Mouse (Mus musculus) embryonic facial prominence, embryonic 11.5 days (tissue): ENCODE results near the gene Wnt4. TPM values are rescaled to one million over a fixed set of nuclear protein-coding genes. Genes with fewer than 3 reads are reported as not detected.

Experiments
- ATAC-seq: fragments of 200-750 bp; cut with Nextera tagmentation; replicated peaks from 2 replicates; pipeline ENCODE4 v1.8.0; 2017; ENCODE audit warnings: low read depth; ENCODE audit not compliant: insufficient number of reproducible peaks, low FRiP score, low TSS enrichment
- DNase-seq: peaks from one replicate; pipeline ENCODE4 v3.0.0-alpha.2; 2015; ENCODE audit warnings: low spot score
- H3K27ac ChIP-seq: fragments of 300-500 bp; sonication (generic); replicated peaks from 2 replicates; pipeline ENCODE4 v1.5.1; 2014; ENCODE audit warnings: mild to moderate bottlenecking, low read depth, low read length, control low read depth
- H3K27me3 ChIP-seq: fragments of 300-500 bp; sonication (generic); 2 replicates; pipeline ENCODE4 v1.6.1; 2014; ENCODE audit warnings: mild to moderate bottlenecking, low read length, moderate library complexity, mixed read lengths; ENCODE audit not compliant: control insufficient read depth, insufficient read depth
- H3K36me3 ChIP-seq: fragments of 300-500 bp; sonication (generic); replicated peaks from 2 replicates; pipeline ENCODE4 v1.6.1; 2014; ENCODE audit warnings: low read depth, mild to moderate bottlenecking, low read length, moderate library complexity, mixed read lengths; ENCODE audit not compliant: control insufficient read depth, insufficient read depth
- H3K4me1 ChIP-seq: fragments of 300-500 bp; sonication (generic); 2 replicates; pipeline ENCODE4 v1.6.1; 2014; ENCODE audit warnings: low read length, mixed read lengths; ENCODE audit not compliant: control insufficient read depth, insufficient read depth
- H3K4me2 ChIP-seq: fragments of 300-500 bp; sonication (generic); 2 replicates; pipeline ENCODE4 v1.6.1; 2014; ENCODE audit warnings: low read depth, mild to moderate bottlenecking, control low read depth, low read length, moderate library complexity
- H3K4me3 ChIP-seq: fragments of 300-500 bp; sonication (generic); 2 replicates; pipeline ENCODE4 v1.5.1; 2014; ENCODE audit warnings: low read depth, low read length, control low read depth
- H3K9ac ChIP-seq: fragments of 300-500 bp; sonication (generic); replicated peaks from 2 replicates; pipeline ENCODE4 v1.6.1; 2014; ENCODE audit warnings: mild to moderate bottlenecking, control low read depth, low read length
- H3K9me3 ChIP-seq: fragments of 300-500 bp; sonication (generic); replicated peaks from 2 replicates; pipeline ENCODE4 v1.6.1; 2016; ENCODE audit warnings: mild to moderate bottlenecking, low read length, inconsistent platforms, mixed read lengths; ENCODE audit not compliant: control insufficient read depth
- WGBS: fragments of 180-500 bp; shearing (Covaris S2); extraction: QIAGEN DNeasy Blood & Tissue Kit; methylation state at CpG from one replicate; pipeline ENCODE4 v1.1.7; 2014; 5-methylcytosine and 5-hydroxymethylcytosine counted together
- polyA plus RNA-seq: library from polyadenylated mRNA; unstranded; fragments of >200 nt; fragmentation: Nextera tagmentation; extraction: Ambion mirVana; gene quantifications from 2 replicates; pipeline ENCODE4 v1.2.1, GENCODE M21; 2014

Wnt4 gene
- polyA plus RNA-seq, 1 experiment from 2014 or later = 4.3 TPM

DNA sequence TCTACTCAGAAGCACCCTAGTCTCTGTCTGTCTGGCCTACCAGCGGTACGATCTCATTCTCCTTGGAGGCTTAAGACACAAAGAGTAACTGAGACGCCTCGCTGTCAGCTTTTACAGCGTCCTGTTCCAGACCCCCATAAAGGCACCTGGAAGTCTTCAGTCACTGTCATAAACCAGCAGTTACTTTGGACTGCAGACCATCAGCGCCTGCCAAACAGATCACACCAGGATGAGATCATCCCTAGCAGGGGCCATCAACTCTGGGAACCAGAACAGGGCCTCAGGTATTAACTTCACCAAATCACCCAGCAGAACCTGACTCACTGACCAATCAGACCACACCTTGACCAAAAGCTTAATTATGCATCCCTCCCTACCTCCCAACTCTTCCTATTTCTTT, 37.3 kb downstream of the Wnt4 start:
- Histone ChIP-seq H3K27ac (no peak overlapping the region), H3K4me1 (no peaks in the 10 kb centered on the region), H3K9me3 (no peaks in the 10 kb centered on the region), H3K36me3 (no peaks in the 10 kb centered on the region), H3K4me2 (no peak overlapping the region), H3K9ac (no peak overlapping the region), H3K4me3 (no peak overlapping the region), H3K27me3 (no peaks in the 10 kb centered on the region)
- DNase-seq = no peak
- ATAC-seq = no peak
- WGBS = 64% methylated on average over 6 of the region's 6 CpGs

DNA sequence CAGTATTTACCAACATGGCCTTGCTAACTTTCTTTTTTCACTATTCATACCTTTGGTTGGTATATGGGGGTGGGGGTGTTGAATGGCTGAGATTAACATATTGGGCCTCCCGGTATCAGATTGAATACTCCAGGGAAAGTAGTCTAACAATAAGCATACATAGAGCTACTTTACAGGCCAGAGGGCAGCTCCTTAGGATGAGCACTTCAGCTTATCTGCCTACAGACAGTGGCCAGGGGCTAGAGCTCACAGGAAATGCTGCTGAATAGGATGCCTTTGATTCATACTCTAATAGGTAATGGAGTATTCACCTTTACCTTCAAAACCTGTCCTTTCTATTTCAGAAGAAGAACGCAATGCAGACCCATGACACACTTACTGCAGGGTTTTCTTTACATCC, 37.8 kb downstream of the Wnt4 start:
- no peaks in the 10 kb centered on the region for H3K27me3 ChIP-seq
- no peak overlapping the region for H3K4me2 ChIP-seq
- no peaks in the 10 kb centered on the region for H3K9me3 ChIP-seq
- no peaks in the 10 kb centered on the region for H3K4me1 ChIP-seq
- no peaks in the 10 kb centered on the region for H3K36me3 ChIP-seq
- H3K9ac ChIP-seq = no peak overlapping the region
- no peak overlapping the region for H3K27ac ChIP-seq
- 82% methylated on average over 2 of the region's 2 CpGs for WGBS
- H3K4me3 ChIP-seq = no peak overlapping the region
- no peak for DNase-seq
- no peak for ATAC-seq

DNA sequence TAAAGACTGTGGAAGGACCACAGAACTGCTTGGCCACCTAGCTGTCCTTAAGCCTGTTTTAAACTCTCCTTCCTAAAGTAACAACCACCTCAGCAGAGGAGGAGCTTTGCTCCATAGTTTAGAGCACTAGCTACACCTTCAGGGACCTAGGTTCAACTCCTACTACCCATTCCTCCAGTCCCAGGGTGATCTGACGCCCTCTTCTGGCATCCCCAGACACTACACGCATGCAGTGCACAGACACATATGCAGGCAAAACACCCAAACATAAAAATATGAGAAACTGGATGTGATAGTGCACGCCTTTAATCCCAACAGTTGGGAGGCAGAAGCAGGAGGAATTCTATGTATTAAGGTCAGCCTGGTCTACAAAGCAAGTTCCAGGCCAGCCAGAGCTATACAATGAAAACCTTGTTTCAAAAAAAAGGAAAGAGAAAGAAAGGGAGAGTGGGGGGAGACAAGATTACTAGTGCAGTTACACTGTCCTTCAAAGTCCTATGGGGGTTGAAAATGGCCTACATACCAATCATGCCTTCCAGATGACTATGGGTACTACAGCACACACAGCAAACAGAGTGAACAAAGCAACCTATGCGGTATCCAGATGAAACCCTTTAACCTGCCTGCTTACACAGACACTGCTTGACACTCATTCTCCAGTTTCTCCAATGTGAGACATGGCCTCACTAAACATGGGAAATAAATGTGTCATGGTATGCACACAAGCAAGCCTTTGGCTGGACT, 38.9 kb downstream of the Wnt4 start:
- ATAC-seq (no peak), DNase-seq (no peak)
- Histone ChIP-seq H3K9ac (no peak overlapping the region), H3K27me3 (no peaks in the 10 kb centered on the region), H3K9me3 (no peaks in the 10 kb centered on the region), H3K36me3 (no peaks in the 10 kb centered on the region), H3K4me3 (no peak overlapping the region), H3K4me1 (no peaks in the 10 kb centered on the region), H3K27ac (no peak overlapping the region), H3K4me2 (no peak overlapping the region)
- WGBS = 84% methylated on average over 4 of the region's 4 CpGs

DNA sequence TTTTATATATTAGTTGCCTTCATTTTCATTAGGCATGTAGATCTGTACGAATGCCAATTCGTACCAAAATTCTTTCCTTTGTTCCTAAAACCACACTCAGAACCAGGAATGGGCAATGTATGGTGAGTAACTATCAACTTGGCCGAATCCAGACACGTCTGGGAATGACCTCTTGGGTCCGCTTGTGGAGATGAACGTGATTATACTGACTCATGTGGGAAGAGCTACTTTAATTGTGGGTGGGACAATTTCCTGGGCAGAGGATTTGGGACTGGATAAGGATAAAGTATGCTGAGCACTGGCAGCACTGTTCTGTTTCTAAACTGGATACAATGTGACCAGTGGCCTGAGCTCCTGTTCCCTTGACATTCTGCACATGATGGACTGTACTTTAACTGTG, 47.6 kb downstream of the Wnt4 start:
- no peaks in the 10 kb centered on the region for H3K4me1 ChIP-seq
- 92% methylated on average over 6 of the region's 6 CpGs for WGBS
- H3K36me3 ChIP-seq = peaks cover 4% of the 10 kb centered on the region
- ATAC-seq = no peak
- H3K27me3 ChIP-seq = no peaks in the 10 kb centered on the region
- no peak overlapping the region for H3K9ac ChIP-seq
- H3K4me3 ChIP-seq = no peak overlapping the region
- H3K4me2 ChIP-seq = no peak overlapping the region
- no peaks in the 10 kb centered on the region for H3K9me3 ChIP-seq
- H3K27ac ChIP-seq = no peak overlapping the region
- DNase-seq = no peak

DNA sequence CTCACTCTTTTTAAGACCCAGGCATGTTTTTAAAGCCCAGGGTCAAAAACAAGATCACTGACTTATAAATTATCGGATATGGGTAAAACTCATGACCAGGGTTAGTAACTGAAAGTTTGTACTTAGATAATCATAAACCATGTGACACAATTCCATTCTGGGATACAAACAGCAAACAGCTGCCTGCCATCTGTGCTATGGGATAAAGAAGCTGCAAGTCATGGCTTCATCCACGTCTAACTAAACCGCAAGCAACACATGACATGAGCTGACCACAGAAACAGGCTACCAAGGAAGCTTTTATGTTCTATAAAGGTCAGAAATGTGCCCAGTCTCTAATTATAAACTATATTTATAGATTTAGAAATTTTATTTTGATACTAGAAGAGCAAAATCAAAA, 49.2 kb downstream of the Wnt4 start:
- Histone ChIP-seq H3K9ac (no peak overlapping the region), H3K36me3 (peaks cover 4% of the 10 kb centered on the region), H3K27ac (no peak overlapping the region), H3K9me3 (no peaks in the 10 kb centered on the region), H3K4me3 (no peak overlapping the region), H3K27me3 (no peaks in the 10 kb centered on the region), H3K4me2 (no peak overlapping the region), H3K4me1 (no peaks in the 10 kb centered on the region)
- 86% methylated on average over 3 of the region's 3 CpGs for WGBS
- DNase-seq = no peak
- ATAC-seq = no peak

DNA sequence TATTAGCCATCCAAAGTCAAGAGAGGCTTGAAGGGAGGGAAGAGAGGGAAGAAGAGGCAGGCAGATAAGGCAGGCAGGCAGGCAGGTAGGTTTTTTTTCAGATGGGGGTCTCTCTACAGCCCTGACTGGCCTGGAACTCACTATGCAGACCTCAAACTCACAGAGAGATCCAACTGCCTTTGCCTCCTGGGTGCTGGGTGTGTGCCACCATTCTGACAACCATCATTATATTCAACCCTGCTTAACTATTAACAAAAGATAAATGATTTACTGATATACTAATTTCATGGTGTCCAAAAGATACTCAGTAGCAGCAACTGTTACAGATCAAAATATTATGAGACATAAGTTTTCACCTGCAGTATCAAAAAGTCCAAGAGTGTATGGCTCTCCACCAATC, 54.8 kb downstream of the Wnt4 start:
- DNase-seq (no peak), ATAC-seq (no peak)
- Histone ChIP-seq H3K9ac (no peak overlapping the region), H3K9me3 (no peaks in the 10 kb centered on the region), H3K27ac (no peak overlapping the region), H3K36me3 (peaks cover 4% of the 10 kb centered on the region; the same call in 1 of the 2 replicates), H3K4me2 (no peak overlapping the region), H3K4me3 (no peak overlapping the region), H3K4me1 (no peaks in the 10 kb centered on the region), H3K27me3 (no peaks in the 10 kb centered on the region)

DNA sequence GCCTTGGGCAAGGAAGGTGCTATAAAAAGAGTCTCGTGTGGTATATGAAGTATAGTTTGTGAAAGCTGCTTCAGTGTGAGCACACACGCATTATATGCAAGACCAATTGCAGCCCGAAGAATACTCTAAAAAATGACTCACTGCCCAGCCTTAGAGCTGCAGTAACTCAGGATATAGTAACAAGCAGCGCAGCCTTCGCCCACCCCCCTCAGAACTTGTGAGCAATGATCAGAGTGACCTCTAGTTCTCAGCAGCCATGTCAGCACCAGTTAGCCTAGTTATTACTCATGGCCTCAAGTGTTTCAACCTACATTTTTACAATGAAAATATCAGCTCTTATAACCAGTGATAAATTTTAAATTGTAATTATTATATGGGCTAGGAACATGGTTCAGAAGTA, 59.2 kb downstream of the Wnt4 start:
- Histone ChIP-seq H3K4me2 (no peak overlapping the region), H3K27me3 (no peaks in the 10 kb centered on the region), H3K27ac (no peak overlapping the region), H3K4me1 (no peaks in the 10 kb centered on the region), H3K9me3 (no peaks in the 10 kb centered on the region), H3K36me3 (0 out of 2 replicates have a peak, but pooled peaks cover 2% of the 10 kb centered on the region), H3K4me3 (no peak overlapping the region), H3K9ac (no peak overlapping the region)
- ATAC-seq = no peak
- DNase-seq = no peak
- 94% methylated on average over 5 of the region's 5 CpGs for WGBS

DNA sequence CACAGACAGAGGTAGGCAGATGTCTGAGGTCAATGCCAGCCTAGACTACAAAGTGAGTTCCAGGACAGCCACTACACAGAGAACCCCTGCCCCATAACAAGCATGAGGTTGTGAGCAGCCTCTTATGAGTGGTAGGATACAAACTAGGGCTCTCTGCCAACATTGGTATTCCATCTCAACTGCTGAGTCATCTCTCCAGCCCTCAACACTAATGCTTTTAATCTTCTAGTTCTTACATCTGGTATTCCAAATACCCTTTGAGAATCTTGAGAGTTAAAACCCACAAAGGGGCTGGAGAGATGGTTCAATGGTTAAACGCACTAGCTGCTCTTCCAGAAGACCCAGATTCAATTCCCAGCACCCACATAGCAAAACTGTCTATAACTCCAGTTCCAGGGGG, 62.1 kb downstream of the Wnt4 start:
- ATAC-seq = no peak
- Histone ChIP-seq H3K27ac (no peak overlapping the region), H3K4me2 (no peak overlapping the region), H3K9me3 (no peaks in the 10 kb centered on the region), H3K27me3 (no peaks in the 10 kb centered on the region), H3K4me1 (no peaks in the 10 kb centered on the region), H3K9ac (no peak overlapping the region), H3K36me3 (no peaks in the 10 kb centered on the region), H3K4me3 (no peak overlapping the region)
- WGBS = 80% methylated on average over 1 of the region's 1 CpGs
- DNase-seq = no peak
